Mouse (Mus musculus): Measurements from ENCODE around the gene Crocc.
A peak's percentile ranks its signal among the peaks of the same experiment; 100 is the strongest.

The Crocc gene

GRCm38 (mm10) chr4:141017657-141018436, 42.5 kb downstream of the Crocc start:
- no peak for DNase-seq

DNA sequence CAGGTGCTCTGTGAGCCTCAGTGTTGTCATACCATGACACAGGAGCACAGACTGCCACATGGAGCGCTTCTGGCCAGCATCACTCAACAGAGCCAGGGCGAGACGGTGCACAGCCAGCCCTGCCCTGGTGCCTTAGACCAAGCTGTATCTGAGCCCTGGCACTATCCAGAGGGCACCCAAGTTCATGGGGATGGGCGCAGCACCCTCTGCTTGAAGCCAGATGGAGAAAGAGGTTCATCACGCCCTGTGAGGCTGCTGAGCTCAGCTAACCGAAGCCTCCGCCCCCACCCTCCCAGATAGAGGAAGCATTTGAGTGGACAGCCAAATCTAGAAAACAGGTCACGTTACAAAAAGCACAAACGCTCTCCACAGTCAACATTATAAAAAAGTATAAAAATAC, 44.0 kb downstream of the Crocc start:
- DNase-seq = no peak

- DNase-seq = no peak
Observed at GRCm38 (mm10) chr4:141015356-141015755, 45.0 kb downstream of the Crocc start.

DNA sequence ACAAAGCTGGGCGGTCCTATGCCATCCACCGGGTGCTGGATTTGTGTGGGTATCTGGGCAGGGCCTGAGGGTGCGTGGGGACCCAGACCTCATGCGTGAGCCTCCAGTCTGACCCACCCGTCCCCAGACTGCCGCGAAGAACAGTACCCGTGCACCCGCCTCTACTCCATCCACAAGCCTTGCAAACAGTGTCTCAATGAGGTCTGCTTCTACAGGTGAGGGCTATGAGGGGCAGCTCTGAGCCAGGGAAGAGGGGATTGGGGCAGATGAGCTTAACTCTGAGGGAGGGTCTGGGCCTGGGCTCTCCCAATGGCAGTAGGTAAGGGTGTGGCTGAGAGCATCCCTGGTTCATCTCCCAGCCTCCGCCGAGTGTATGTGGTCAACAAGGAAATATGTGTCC, 45.5 kb downstream of the Crocc start:
- no peak for DNase-seq

GRCm38 (mm10) chr4:141014114-141014513, 46.2 kb downstream of the Crocc start:
- no peak for DNase-seq

DNA sequence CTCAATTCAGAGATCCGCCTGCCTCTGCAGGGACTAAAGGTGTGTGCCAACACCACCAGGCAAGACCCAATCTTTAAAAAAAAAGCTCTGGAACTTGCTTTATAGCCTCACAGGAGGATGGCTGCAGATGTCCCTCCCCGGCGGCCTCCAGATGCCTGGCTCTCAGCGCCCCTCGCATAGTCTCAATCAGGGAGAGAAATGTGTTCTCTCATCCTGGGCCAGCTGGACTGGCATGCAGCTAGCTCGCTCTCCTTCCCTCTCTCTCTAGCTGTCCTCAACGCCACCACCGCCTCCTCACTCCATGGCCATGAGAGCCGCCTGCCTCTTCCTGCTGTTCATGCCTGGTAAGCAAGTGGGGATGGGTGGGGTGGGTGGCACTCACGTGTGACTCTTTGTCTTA, 47.8 kb downstream of the Crocc start:
- DNase-seq = no peak

- no peak for DNase-seq
Observed at GRCm38 (mm10) chr4:141011556-141012328, 48.6 kb downstream of the Crocc start.

DNA sequence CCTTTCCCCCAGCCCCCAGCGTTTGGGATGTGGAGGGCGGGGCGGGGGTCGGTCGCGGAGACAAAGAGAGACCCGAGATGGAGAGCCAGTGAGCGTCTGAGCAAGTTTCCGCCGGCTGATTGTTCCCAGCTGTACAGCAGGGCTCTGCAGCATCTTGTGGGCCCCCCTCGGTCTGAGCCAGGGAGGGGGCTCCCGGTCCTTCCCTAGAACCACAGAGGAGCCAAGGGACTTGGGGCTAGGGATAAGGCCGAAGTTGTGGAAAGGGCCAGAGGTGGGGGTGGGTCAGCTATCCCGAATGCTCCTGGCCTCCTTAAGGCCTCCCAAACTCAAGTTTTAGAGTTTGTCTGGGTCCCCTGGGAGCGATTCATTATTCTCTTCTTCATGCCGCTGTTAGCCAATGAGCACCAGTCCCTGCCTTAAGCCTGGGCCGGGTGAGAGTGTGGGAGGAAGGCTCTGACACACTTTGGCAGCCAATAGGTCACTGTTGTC, 49.4 kb downstream of the Crocc start:
- DNase-seq = no peak

- DNase-seq = no peak
Observed at GRCm38 (mm10) chr4:141010526-141010925, 49.8 kb downstream of the Crocc start.

- DNase-seq = no peak
Observed at GRCm38 (mm10) chr4:141010118-141010517, 50.2 kb downstream of the Crocc start, which contains the start of gene Mfap2. TSS of gene Mfap2 (plus strand) at chr4:141010418.

DNA sequence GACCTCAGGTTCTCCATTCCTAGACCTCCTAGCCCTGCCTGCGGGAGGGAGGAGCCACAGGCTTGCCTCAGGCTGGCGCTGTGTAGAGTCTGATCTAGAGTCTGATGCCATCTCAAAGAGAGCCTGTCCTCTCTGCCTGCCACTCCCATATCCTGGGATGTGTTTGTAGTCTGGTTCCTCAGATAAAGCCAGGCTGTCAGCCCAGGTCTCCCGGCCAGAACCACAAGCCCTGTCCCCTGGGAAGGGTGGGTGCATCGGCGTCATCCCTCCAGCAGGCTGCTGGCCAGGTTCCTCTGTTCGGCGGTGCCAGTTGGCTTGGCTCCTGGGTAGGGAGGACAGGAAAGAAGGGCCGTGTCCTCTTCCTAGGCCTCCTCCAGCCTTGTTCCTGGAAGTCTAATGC, 52.3 kb downstream of the Crocc start:
- no peak for DNase-seq

DNA sequence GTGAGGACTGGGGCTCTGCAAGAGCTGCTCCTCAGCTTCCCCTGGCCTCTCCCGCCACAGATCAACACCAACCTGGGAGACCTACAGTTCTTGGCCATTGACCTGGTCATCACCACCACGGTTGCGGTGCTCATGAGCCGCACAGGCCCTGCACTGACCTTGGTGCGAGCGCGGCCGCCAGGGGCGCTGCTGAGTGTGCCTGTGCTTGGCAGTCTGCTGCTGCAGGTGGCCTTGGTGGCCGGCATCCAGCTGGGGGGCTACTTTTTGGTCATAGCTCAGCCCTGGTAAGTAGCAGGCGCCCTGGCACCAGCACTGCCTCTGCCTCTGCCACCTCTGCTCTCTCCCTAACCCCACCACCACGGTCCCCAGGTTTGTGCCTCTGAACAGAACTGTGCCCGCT, 54.4 kb downstream of the Crocc start:
- DNase-seq = no peak

- no peak for DNase-seq
Observed at GRCm38 (mm10) chr4:140996812-140997211, 63.5 kb downstream of the Crocc start.

- DNase-seq = no peak
Observed at GRCm38 (mm10) chr4:140995811-140996210, 64.5 kb downstream of the Crocc start.

- DNase-seq = no peak
Observed at GRCm38 (mm10) chr4:140993846-140994245, 66.5 kb downstream of the Crocc start.

GRCm38 (mm10) chr4:140992215-140992614, 68.1 kb downstream of the Crocc start:
- DNase-seq = no peak

- no peak for DNase-seq
Observed at GRCm38 (mm10) chr4:140989447-140989846, 70.9 kb downstream of the Crocc start.

GRCm38 (mm10) chr4:140988706-140989290, 71.6 kb downstream of the Crocc start:
- no peak for DNase-seq

DNA sequence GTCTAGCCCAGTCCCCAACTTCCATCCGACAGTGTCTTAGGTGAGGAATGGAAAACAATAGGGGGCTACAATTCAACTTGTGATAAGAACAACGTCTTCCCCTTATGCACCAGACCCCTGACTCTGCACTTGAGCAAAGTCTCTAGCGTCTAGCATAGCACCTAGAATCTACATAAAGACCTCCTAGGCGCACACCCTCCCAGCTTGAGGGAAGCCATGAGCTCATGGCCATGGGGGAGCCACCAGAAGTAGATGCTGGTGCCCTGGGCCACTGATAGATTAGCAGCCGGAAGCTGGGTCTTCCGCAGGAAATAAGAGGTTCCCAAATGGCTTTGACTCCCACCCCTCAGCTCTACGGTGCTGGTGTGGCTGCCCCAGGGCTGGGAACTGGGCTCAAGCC, 72.9 kb downstream of the Crocc start:
- DNase-seq = peak; percentile 24

- DNase-seq = peak; percentile 91
Observed at GRCm38 (mm10) chr4:140986711-140987395, 73.5 kb downstream of the Crocc start, which contains the start of gene Atp13a2. TSS of gene Atp13a2 (plus strand) at chr4:140986873.

DNA sequence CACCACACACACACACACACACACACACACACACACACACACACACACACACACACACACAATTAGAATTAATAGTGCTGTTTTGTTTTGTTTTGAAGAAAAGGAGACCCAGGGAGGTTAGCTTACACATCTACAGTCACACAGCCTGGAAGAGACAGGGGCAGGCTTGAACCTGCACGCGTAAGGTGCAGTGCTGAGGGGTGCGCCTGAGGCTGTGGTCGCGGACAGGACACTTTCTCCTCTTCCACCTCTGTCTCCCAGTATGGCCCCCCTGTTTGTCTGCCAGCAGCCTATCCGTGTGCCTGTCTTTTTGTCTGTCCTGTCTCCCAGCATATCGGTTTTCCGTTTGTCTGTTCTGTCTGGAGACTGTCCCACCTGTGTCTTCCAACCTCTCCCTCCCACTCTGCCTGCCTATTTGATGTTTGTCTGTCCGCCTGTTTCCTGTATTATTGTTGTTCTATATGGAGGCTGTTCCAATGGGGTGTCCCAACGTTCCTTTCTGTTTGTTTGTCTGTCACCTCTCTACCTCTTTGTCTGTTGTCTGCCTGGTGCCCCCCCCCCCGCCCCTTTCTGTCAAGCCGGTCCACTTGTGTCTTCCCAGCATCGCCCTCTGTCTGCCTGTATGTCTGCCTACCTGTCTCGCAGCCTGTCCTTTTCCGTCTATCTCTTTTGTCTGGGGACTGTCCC, 74.2 kb downstream of the Crocc start:
- DNase-seq = no peak

GRCm38 (mm10) chr4:140984544-140984943, 75.8 kb downstream of the Crocc start:
- DNase-seq = no peak
